Mouse (Mus musculus): ENCODE measurements around the gene Cdan1. TPM values are rescaled to one million over a fixed set of nuclear protein-coding genes. Genes with fewer than 3 reads are reported as not detected.

Gene Cdan1
- polyA plus RNA-seq, 1 experiment from 2014 or later = 10.3 TPM

GRCm38 (mm10) chr2:120729775-120730585 is 119.9 kb downstream of the Cdan1 start:
- H3K4me2 ChIP-seq (replicated peaks; ENCODE audit: low read depth, low read length) = peak overlapping the region; percentile 94
- H3K4me3 ChIP-seq (ENCODE audit: low read depth, low read length) = peak overlapping the region; percentile 96
- H3K27me3 ChIP-seq (ENCODE audit: control insufficient read depth, insufficient read depth, low read length) = no peaks in the 10 kb centered on the region
- ATAC-seq (ENCODE audit: insufficient number of reproducible peaks, insufficient read depth, low FRiP score, low read depth) = no peak
- H3K9ac ChIP-seq (replicated peaks; ENCODE audit: low read depth, low read length) = peak overlapping the region; percentile 85
- no peak overlapping the region for H3K27ac ChIP-seq (ENCODE audit: low read length)
- H3K9me3 ChIP-seq (ENCODE audit: control insufficient read depth, low read depth, low read length) = no peaks in the 10 kb centered on the region
- WGBS = 5% methylated on average over 23 of the region's 23 CpGs
- H3K36me3 ChIP-seq (ENCODE audit: control insufficient read depth, insufficient read depth, low read length) = peaks cover 32% of the 10 kb centered on the region
- H3K4me1 ChIP-seq (ENCODE audit: control insufficient read depth, insufficient read depth, low read length) = peaks cover 12% of the 10 kb centered on the region; the same call in 1 of the 2 replicates

GRCm38 (mm10) chr2:120724176-120724575 is 125.8 kb downstream of the Cdan1 start:
- Histone ChIP-seq H3K4me2 (replicated peaks; ENCODE audit: low read depth, low read length) (no peak overlapping the region), H3K9ac (replicated peaks; ENCODE audit: low read depth, low read length) (no peak overlapping the region), H3K27ac (ENCODE audit: low read length) (no peak overlapping the region), H3K36me3 (ENCODE audit: control insufficient read depth, insufficient read depth, low read length) (peaks cover 87% of the 10 kb centered on the region), H3K4me1 (ENCODE audit: control insufficient read depth, insufficient read depth, low read length) (peaks cover 2% of the 10 kb centered on the region; the same call in 1 of the 2 replicates), H3K4me3 (ENCODE audit: low read depth, low read length) (no peak overlapping the region), H3K9me3 (ENCODE audit: control insufficient read depth, low read depth, low read length) (no peaks in the 10 kb centered on the region), H3K27me3 (ENCODE audit: control insufficient read depth, insufficient read depth, low read length) (no peaks in the 10 kb centered on the region)
- 82% methylated on average over 6 of the region's 6 CpGs for WGBS
- ATAC-seq (ENCODE audit: insufficient number of reproducible peaks, insufficient read depth, low FRiP score, low read depth) = no peak

DNA sequence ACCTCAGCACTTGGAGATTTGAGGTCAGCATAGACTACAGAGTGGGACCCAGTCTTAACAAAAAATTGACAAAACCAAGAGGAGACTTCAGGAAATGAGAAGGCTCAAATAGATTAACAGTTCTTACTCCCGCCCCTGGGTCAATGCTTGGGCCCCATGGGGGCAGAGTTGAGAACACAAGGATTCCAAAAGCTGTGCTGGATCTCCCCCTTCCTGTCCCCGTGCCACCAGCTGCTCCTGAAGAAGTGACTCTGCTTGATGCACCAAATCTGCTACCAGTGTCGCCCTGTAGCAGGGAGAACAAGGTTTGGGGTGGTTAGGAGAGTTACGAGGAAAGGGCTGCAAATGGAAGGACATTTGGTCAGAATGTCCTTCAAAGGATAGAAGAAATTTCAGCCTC is 126.3 kb downstream of the Cdan1 start:
- WGBS = 79% methylated on average over 4 of the region's 4 CpGs
- Histone ChIP-seq H3K4me1 (ENCODE audit: control insufficient read depth, insufficient read depth, low read length) (no peaks in the 10 kb centered on the region), H3K36me3 (ENCODE audit: control insufficient read depth, insufficient read depth, low read length) (peaks cover 93% of the 10 kb centered on the region), H3K9me3 (ENCODE audit: control insufficient read depth, low read depth, low read length) (no peaks in the 10 kb centered on the region), H3K9ac (replicated peaks; ENCODE audit: low read depth, low read length) (no peak overlapping the region), H3K4me3 (ENCODE audit: low read depth, low read length) (no peak overlapping the region), H3K27me3 (ENCODE audit: control insufficient read depth, insufficient read depth, low read length) (no peaks in the 10 kb centered on the region), H3K4me2 (replicated peaks; ENCODE audit: low read depth, low read length) (no peak overlapping the region), H3K27ac (ENCODE audit: low read length) (no peak overlapping the region)
- no peak for ATAC-seq (ENCODE audit: insufficient number of reproducible peaks, insufficient read depth, low FRiP score, low read depth)

GRCm38 (mm10) chr2:120722491-120722890 is 127.4 kb downstream of the Cdan1 start:
- Histone ChIP-seq H3K9ac (replicated peaks; ENCODE audit: low read depth, low read length) (no peak overlapping the region), H3K4me2 (replicated peaks; ENCODE audit: low read depth, low read length) (no peak overlapping the region), H3K27me3 (ENCODE audit: control insufficient read depth, insufficient read depth, low read length) (no peaks in the 10 kb centered on the region), H3K4me1 (ENCODE audit: control insufficient read depth, insufficient read depth, low read length) (no peaks in the 10 kb centered on the region), H3K27ac (ENCODE audit: low read length) (no peak overlapping the region), H3K4me3 (ENCODE audit: low read depth, low read length) (no peak overlapping the region), H3K9me3 (ENCODE audit: control insufficient read depth, low read depth, low read length) (no peaks in the 10 kb centered on the region), H3K36me3 (ENCODE audit: control insufficient read depth, insufficient read depth, low read length) (peaks cover 95% of the 10 kb centered on the region)
- no peak for ATAC-seq (ENCODE audit: insufficient number of reproducible peaks, insufficient read depth, low FRiP score, low read depth)
- 76% methylated on average over 8 of the region's 8 CpGs for WGBS

GRCm38 (mm10) chr2:120721911-120722310 is 128.0 kb downstream of the Cdan1 start:
- Histone ChIP-seq H3K4me3 (ENCODE audit: low read depth, low read length) (no peak overlapping the region), H3K27ac (ENCODE audit: low read length) (no peak overlapping the region), H3K27me3 (ENCODE audit: control insufficient read depth, insufficient read depth, low read length) (no peaks in the 10 kb centered on the region), H3K4me1 (ENCODE audit: control insufficient read depth, insufficient read depth, low read length) (no peaks in the 10 kb centered on the region), H3K4me2 (replicated peaks; ENCODE audit: low read depth, low read length) (no peak overlapping the region), H3K36me3 (ENCODE audit: control insufficient read depth, insufficient read depth, low read length) (peaks cover 95% of the 10 kb centered on the region), H3K9me3 (ENCODE audit: control insufficient read depth, low read depth, low read length) (no peaks in the 10 kb centered on the region), H3K9ac (replicated peaks; ENCODE audit: low read depth, low read length) (no peak overlapping the region)
- ATAC-seq (ENCODE audit: insufficient number of reproducible peaks, insufficient read depth, low FRiP score, low read depth) = no peak
- WGBS = 92% methylated on average over 2 of the region's 2 CpGs

DNA sequence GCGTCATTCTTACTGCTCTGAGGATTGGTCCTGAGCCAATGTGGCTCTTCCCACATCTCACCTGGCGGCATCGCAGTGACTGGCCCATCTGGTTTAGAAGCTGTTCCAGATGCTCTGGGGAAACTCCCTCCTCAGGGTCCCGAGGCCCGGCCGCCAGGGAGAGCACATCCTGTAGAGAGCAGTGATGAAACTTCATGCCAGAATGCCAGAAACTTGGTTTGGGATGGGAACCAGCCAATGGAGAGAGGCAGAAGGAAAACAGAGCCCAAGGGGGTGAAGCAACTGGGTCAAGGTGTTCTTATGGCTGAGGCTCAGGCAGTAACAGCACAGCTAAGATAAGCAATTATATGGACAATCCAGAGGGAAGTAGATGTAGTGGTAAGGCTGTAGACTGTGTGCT is 129.1 kb downstream of the Cdan1 start:
- H3K4me1 ChIP-seq (ENCODE audit: control insufficient read depth, insufficient read depth, low read length) = no peaks in the 10 kb centered on the region
- no peak overlapping the region for H3K4me2 ChIP-seq (replicated peaks; ENCODE audit: low read depth, low read length)
- H3K27me3 ChIP-seq (ENCODE audit: control insufficient read depth, insufficient read depth, low read length) = no peaks in the 10 kb centered on the region
- WGBS = 92% methylated on average over 6 of the region's 6 CpGs
- no peak for ATAC-seq (ENCODE audit: insufficient number of reproducible peaks, insufficient read depth, low FRiP score, low read depth)
- no peak overlapping the region for H3K9ac ChIP-seq (replicated peaks; ENCODE audit: low read depth, low read length)
- H3K4me3 ChIP-seq (ENCODE audit: low read depth, low read length) = no peak overlapping the region
- H3K27ac ChIP-seq (ENCODE audit: low read length) = no peak overlapping the region
- H3K9me3 ChIP-seq (ENCODE audit: control insufficient read depth, low read depth, low read length) = no peaks in the 10 kb centered on the region
- H3K36me3 ChIP-seq (ENCODE audit: control insufficient read depth, insufficient read depth, low read length) = peaks cover 92% of the 10 kb centered on the region

GRCm38 (mm10) chr2:120718496-120718895 is 131.4 kb downstream of the Cdan1 start:
- Histone ChIP-seq H3K27ac (ENCODE audit: low read length) (no peak overlapping the region), H3K9me3 (ENCODE audit: control insufficient read depth, low read depth, low read length) (no peaks in the 10 kb centered on the region), H3K4me3 (ENCODE audit: low read depth, low read length) (no peak overlapping the region), H3K36me3 (ENCODE audit: control insufficient read depth, insufficient read depth, low read length) (peaks cover 83% of the 10 kb centered on the region), H3K4me1 (ENCODE audit: control insufficient read depth, insufficient read depth, low read length) (no peaks in the 10 kb centered on the region), H3K9ac (replicated peaks; ENCODE audit: low read depth, low read length) (no peak overlapping the region), H3K27me3 (ENCODE audit: control insufficient read depth, insufficient read depth, low read length) (no peaks in the 10 kb centered on the region), H3K4me2 (replicated peaks; ENCODE audit: low read depth, low read length) (no peak overlapping the region)
- no peak for ATAC-seq (ENCODE audit: insufficient number of reproducible peaks, insufficient read depth, low FRiP score, low read depth)
- WGBS = 94% methylated on average over 8 of the region's 8 CpGs

DNA sequence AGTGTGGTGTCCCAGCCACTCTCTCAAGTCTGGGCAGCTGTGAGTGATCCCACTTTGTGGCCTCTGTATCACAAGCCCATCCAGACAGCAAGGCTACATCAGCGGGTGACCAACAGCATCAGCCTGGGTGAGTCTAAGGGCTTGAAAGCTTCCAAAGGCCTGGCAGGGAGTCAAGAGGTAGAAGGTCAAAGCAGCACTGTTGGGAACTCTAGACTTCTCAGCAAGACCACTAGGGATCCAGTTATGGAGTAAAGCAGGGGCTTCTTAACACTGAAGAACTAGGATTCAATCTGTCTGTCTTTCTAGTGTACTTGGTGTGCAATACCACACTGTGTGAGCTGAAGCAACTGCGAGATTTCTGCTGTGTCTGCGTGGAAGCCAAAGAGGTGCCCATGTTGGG is 136.5 kb downstream of the Cdan1 start:
- Histone ChIP-seq H3K4me3 (ENCODE audit: low read depth, low read length) (no peak overlapping the region), H3K27me3 (ENCODE audit: control insufficient read depth, insufficient read depth, low read length) (no peaks in the 10 kb centered on the region), H3K9ac (replicated peaks; ENCODE audit: low read depth, low read length) (no peak overlapping the region), H3K9me3 (ENCODE audit: control insufficient read depth, low read depth, low read length) (no peaks in the 10 kb centered on the region), H3K36me3 (ENCODE audit: control insufficient read depth, insufficient read depth, low read length) (peaks cover 42% of the 10 kb centered on the region), H3K27ac (ENCODE audit: low read length) (no peak overlapping the region), H3K4me1 (ENCODE audit: control insufficient read depth, insufficient read depth, low read length) (no peaks in the 10 kb centered on the region), H3K4me2 (replicated peaks; ENCODE audit: low read depth, low read length) (no peak overlapping the region)
- WGBS = 94% methylated on average over 3 of the region's 3 CpGs
- ATAC-seq (ENCODE audit: insufficient number of reproducible peaks, insufficient read depth, low FRiP score, low read depth) = no peak

- Histone ChIP-seq H3K9me3 (ENCODE audit: control insufficient read depth, low read depth, low read length) (no peaks in the 10 kb centered on the region), H3K27me3 (ENCODE audit: control insufficient read depth, insufficient read depth, low read length) (no peaks in the 10 kb centered on the region), H3K27ac (ENCODE audit: low read length) (no peak overlapping the region), H3K4me2 (replicated peaks; ENCODE audit: low read depth, low read length) (no peak overlapping the region), H3K9ac (replicated peaks; ENCODE audit: low read depth, low read length) (no peak overlapping the region), H3K4me1 (ENCODE audit: control insufficient read depth, insufficient read depth, low read length) (no peaks in the 10 kb centered on the region), H3K36me3 (ENCODE audit: control insufficient read depth, insufficient read depth, low read length) (peaks cover 22% of the 10 kb centered on the region), H3K4me3 (ENCODE audit: low read depth, low read length) (no peak overlapping the region)
- no peak for ATAC-seq (ENCODE audit: insufficient number of reproducible peaks, insufficient read depth, low FRiP score, low read depth)
- 91% methylated on average over 3 of the region's 3 CpGs for WGBS
Observed at GRCm38 (mm10) chr2:120710948-120711347, 139.0 kb downstream of the Cdan1 start.

Data from stomach, embryonic 14.5 days (tissue).